Mouse (Mus musculus): ENCODE measurements around the gene Ucp1. TPM values are rescaled to one million over a fixed set of nuclear protein-coding genes. Genes with fewer than 3 reads are reported as not detected.

The Ucp1 gene
- 0.14 TPM in 1 of 2 replicates, not detected in the other for polyA plus RNA-seq (2014; fragmentation: Nextera tagmentation; extraction: Ambion mirVana)

GRCm38 (mm10) chr8:83290176-83290575 lies at the start of gene Ucp1:
Gene Ucp1, plus strand, starts transcription at chr8:83290352.
- Histone ChIP-seq H3K27me3 (replicated peaks; ENCODE audit: control insufficient read depth, insufficient read depth, low read length) (peaks cover 19% of the 10 kb centered on the region), H3K27ac (replicated peaks; ENCODE audit: low read depth, low read length) (no peak within 1 kb of the TSS), H3K4me3 (ENCODE audit: low read depth, low read length) (peak within 1 kb of the TSS; percentile 33), H3K4me1 (ENCODE audit: control insufficient read depth, insufficient read depth, low read length) (peaks cover 5% of the 10 kb centered on the region; the same call in 1 of the 2 replicates), H3K36me3 (ENCODE audit: control insufficient read depth, insufficient read depth, low read length) (no peaks in the 10 kb centered on the region), H3K9me3 (ENCODE audit: control insufficient read depth, low read length) (no peaks in the 10 kb centered on the region), H3K9ac (ENCODE audit: low read depth, low read length) (peak within 1 kb of the TSS; percentile 49), H3K4me2 (ENCODE audit: low read depth, low read length) (peak within 1 kb of the TSS; percentile 63)
- WGBS: 4% methylated on average over 12 of the region's 20 CpGs
- no peak for ATAC-seq (ENCODE audit: low read depth)
- DNase-seq (ENCODE audit: low spot score): no peak

DNA sequence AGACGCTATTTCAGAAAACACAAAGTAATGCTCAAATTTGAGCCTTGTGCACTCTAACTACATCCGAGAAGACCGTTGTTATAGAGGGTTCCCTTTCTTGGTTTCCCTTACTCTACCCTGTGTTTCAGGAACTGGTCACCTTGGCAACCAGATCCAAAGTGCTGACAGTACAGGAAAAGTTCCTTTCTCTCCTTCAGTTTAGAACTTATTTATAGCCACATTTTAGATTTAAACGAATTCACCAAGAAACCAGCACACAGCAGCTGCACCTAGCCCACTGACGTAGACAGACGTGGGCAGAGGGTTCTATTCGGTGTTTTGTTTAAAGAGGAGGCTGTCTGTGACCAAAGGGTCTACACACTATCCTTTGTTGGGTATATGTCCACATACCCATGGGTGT lies 46.0 kb upstream of the Ucp1 start:
- no peak overlapping the region for H3K4me2 ChIP-seq (ENCODE audit: low read depth, low read length)
- DNase-seq (ENCODE audit: low spot score): no peak
- 85% methylated on average over 7 of the region's 7 CpGs for WGBS
- no peak for ATAC-seq (ENCODE audit: low read depth)
- H3K9ac ChIP-seq (ENCODE audit: low read depth, low read length): no peak overlapping the region
- no peaks in the 10 kb centered on the region for H3K4me1 ChIP-seq (ENCODE audit: control insufficient read depth, insufficient read depth, low read length)
- no peaks in the 10 kb centered on the region for H3K36me3 ChIP-seq (ENCODE audit: control insufficient read depth, insufficient read depth, low read length)
- H3K4me3 ChIP-seq (ENCODE audit: low read depth, low read length): no peak overlapping the region
- H3K9me3 ChIP-seq (ENCODE audit: control insufficient read depth, low read length): no peaks in the 10 kb centered on the region
- H3K27me3 ChIP-seq (replicated peaks; ENCODE audit: control insufficient read depth, insufficient read depth, low read length): no peaks in the 10 kb centered on the region
- H3K27ac ChIP-seq (replicated peaks; ENCODE audit: low read depth, low read length): no peak overlapping the region

GRCm38 (mm10) chr8:83250858-83251257 lies 39.3 kb upstream of the Ucp1 start:
- H3K4me1 ChIP-seq (ENCODE audit: control insufficient read depth, insufficient read depth, low read length): no peaks in the 10 kb centered on the region
- WGBS: 75% methylated on average over 6 of the region's 6 CpGs
- no peaks in the 10 kb centered on the region for H3K36me3 ChIP-seq (ENCODE audit: control insufficient read depth, insufficient read depth, low read length)
- H3K4me2 ChIP-seq (ENCODE audit: low read depth, low read length): no peak overlapping the region
- H3K9ac ChIP-seq (ENCODE audit: low read depth, low read length): no peak overlapping the region
- DNase-seq (ENCODE audit: low spot score) (no peak), ATAC-seq (ENCODE audit: low read depth) (no peak)
- H3K9me3 ChIP-seq (ENCODE audit: control insufficient read depth, low read length): no peaks in the 10 kb centered on the region
- H3K4me3 ChIP-seq (ENCODE audit: low read depth, low read length): no peak overlapping the region
- H3K27me3 ChIP-seq (replicated peaks; ENCODE audit: control insufficient read depth, insufficient read depth, low read length): no peaks in the 10 kb centered on the region
- H3K27ac ChIP-seq (replicated peaks; ENCODE audit: low read depth, low read length): no peak overlapping the region

DNA sequence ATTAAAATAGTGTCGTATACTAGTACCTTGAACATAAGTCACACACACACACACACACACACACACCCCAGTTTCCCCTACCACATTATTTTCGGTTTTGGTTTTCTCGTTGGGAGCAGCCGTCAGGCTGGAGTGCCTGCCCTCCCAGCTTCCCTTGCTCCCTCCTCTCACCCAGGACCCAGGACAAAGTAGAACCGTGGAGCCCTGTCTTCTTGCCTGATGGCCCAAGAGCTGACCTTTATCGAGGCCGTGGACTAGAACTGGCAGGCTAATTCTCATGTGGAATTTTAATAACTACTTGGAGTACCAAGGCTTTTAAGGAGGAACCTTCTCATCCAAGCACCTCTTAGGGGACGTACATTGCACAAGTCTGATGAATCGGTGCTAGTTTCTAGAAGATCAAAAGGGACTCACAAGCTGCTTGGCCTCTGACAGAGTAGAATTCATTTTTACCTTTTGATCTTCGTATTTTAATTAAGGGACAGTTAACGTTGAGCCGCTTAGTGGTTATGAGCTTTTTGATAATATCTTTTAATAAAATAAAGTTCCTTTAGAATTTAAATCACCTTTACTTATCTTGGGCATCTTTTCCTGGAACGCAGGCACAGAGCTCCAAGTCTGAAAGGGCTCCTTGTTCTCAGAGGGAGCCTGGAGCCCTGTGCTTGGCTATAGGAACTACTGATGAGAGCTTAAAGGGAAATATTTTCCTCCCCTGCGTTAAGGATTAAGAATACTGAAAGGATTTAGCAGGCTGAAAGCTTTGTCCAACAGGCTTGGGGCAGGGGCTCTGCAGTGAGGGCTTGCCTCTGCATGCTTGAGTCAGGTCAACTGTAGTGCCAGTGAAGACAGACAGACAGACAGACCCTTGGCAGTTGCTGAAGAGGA lies 38.5 kb upstream of the Ucp1 start:
- no peak overlapping the region for H3K4me3 ChIP-seq (ENCODE audit: low read depth, low read length)
- no peaks in the 10 kb centered on the region for H3K4me1 ChIP-seq (ENCODE audit: control insufficient read depth, insufficient read depth, low read length)
- H3K9me3 ChIP-seq (ENCODE audit: control insufficient read depth, low read length): no peaks in the 10 kb centered on the region
- WGBS: 48% methylated on average over 14 of the region's 14 CpGs
- no peak overlapping the region for H3K4me2 ChIP-seq (ENCODE audit: low read depth, low read length)
- no peaks in the 10 kb centered on the region for H3K36me3 ChIP-seq (ENCODE audit: control insufficient read depth, insufficient read depth, low read length)
- ATAC-seq (ENCODE audit: low read depth) (no peak), DNase-seq (ENCODE audit: low spot score) (peak; percentile 45)
- H3K9ac ChIP-seq (ENCODE audit: low read depth, low read length): no peak overlapping the region
- H3K27me3 ChIP-seq (replicated peaks; ENCODE audit: control insufficient read depth, insufficient read depth, low read length): no peaks in the 10 kb centered on the region
- 0 out of 2 replicates have a peak overlapping the region, but pooled peaks have one; percentile 16 for H3K27ac ChIP-seq (replicated peaks; ENCODE audit: low read depth, low read length)

- no peaks in the 10 kb centered on the region for H3K27me3 ChIP-seq (replicated peaks; ENCODE audit: control insufficient read depth, insufficient read depth, low read length)
- no peak overlapping the region for H3K9ac ChIP-seq (ENCODE audit: low read depth, low read length)
- 82% methylated on average over 5 of the region's 5 CpGs for WGBS
- no peaks in the 10 kb centered on the region for H3K36me3 ChIP-seq (ENCODE audit: control insufficient read depth, insufficient read depth, low read length)
- no peak for ATAC-seq (ENCODE audit: low read depth)
- no peak overlapping the region for H3K4me2 ChIP-seq (ENCODE audit: low read depth, low read length)
- H3K4me1 ChIP-seq (ENCODE audit: control insufficient read depth, insufficient read depth, low read length): no peaks in the 10 kb centered on the region
- no peak overlapping the region for H3K4me3 ChIP-seq (ENCODE audit: low read depth, low read length)
- no peaks in the 10 kb centered on the region for H3K9me3 ChIP-seq (ENCODE audit: control insufficient read depth, low read length)
- no peak overlapping the region for H3K27ac ChIP-seq (replicated peaks; ENCODE audit: low read depth, low read length)
- DNase-seq (ENCODE audit: low spot score): no peak
These were observed 37.4 kb upstream of the Ucp1 start for GRCm38 (mm10) chr8:83252791-83253190.

DNA sequence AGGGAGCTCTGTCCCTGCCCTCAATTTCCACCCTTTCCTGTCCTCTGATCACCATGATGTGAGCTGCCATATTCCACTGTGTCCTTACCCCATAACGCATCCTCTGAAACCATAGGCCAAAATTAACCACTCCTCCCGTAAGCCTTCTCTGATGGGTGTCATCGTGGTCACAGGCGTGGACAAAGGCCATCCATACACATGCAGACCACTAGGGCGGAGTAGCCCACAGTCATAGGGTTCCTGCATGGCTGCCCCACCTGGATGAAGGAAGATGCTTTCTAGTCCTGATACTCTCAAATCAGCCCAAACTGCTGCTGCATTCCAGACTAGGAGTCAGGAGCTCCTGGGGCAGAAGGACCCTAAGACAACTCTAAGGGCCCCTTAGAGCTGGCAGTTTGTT lies 32.5 kb upstream of the Ucp1 start:
- no peak for ATAC-seq (ENCODE audit: low read depth)
- Histone ChIP-seq H3K9ac (ENCODE audit: low read depth, low read length) (no peak overlapping the region), H3K9me3 (ENCODE audit: control insufficient read depth, low read length) (no peaks in the 10 kb centered on the region), H3K4me1 (ENCODE audit: control insufficient read depth, insufficient read depth, low read length) (no peaks in the 10 kb centered on the region), H3K27me3 (replicated peaks; ENCODE audit: control insufficient read depth, insufficient read depth, low read length) (no peaks in the 10 kb centered on the region), H3K4me3 (ENCODE audit: low read depth, low read length) (no peak overlapping the region), H3K36me3 (ENCODE audit: control insufficient read depth, insufficient read depth, low read length) (0 out of 2 replicates have a peak, but pooled peaks cover 7% of the 10 kb centered on the region), H3K4me2 (ENCODE audit: low read depth, low read length) (no peak overlapping the region), H3K27ac (replicated peaks; ENCODE audit: low read depth, low read length) (no peak overlapping the region)
- no peak for DNase-seq (ENCODE audit: low spot score)
- 88% methylated on average over 5 of the region's 5 CpGs for WGBS

GRCm38 (mm10) chr8:83260418-83261215 lies 29.5 kb upstream of the Ucp1 start:
- DNase-seq (ENCODE audit: low spot score): peak; percentile 70
- H3K4me2 ChIP-seq (ENCODE audit: low read depth, low read length): no peak overlapping the region
- H3K27ac ChIP-seq (replicated peaks; ENCODE audit: low read depth, low read length): no peak overlapping the region
- no peaks in the 10 kb centered on the region for H3K4me1 ChIP-seq (ENCODE audit: control insufficient read depth, insufficient read depth, low read length)
- no peaks in the 10 kb centered on the region for H3K9me3 ChIP-seq (ENCODE audit: control insufficient read depth, low read length)
- ATAC-seq (ENCODE audit: low read depth): peak; percentile 89
- 0 out of 2 replicates have a peak, but pooled peaks cover 7% of the 10 kb centered on the region for H3K36me3 ChIP-seq (ENCODE audit: control insufficient read depth, insufficient read depth, low read length)
- no peak overlapping the region for H3K9ac ChIP-seq (ENCODE audit: low read depth, low read length)
- H3K27me3 ChIP-seq (replicated peaks; ENCODE audit: control insufficient read depth, insufficient read depth, low read length): no peaks in the 10 kb centered on the region
- no peak overlapping the region for H3K4me3 ChIP-seq (ENCODE audit: low read depth, low read length)
- 67% methylated on average over 16 of the region's 16 CpGs for WGBS

DNA sequence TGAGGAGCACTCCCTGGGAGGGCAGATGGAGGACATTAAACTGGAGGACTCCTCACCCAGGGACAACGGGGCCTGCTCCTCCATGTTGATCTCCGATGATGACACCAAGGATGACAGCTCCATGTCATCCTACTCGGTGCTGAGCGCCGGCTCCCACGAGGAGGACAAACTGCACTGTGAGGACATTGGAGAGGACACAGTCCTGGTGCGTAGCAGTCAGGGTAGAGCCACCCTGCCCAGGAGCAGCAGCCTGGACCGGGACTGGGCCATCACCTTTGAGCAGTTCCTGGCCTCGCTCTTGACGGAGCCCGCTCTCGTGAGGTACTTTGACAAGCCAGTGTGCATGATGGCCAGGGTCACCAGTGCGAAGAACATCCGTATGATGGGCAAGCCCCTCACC lies 19.0 kb upstream of the Ucp1 start:
- Histone ChIP-seq H3K9ac (ENCODE audit: low read depth, low read length) (no peak overlapping the region), H3K27ac (replicated peaks; ENCODE audit: low read depth, low read length) (no peak overlapping the region), H3K4me3 (ENCODE audit: low read depth, low read length) (no peak overlapping the region), H3K27me3 (replicated peaks; ENCODE audit: control insufficient read depth, insufficient read depth, low read length) (no peaks in the 10 kb centered on the region), H3K36me3 (ENCODE audit: control insufficient read depth, insufficient read depth, low read length) (peaks cover 6% of the 10 kb centered on the region), H3K4me1 (ENCODE audit: control insufficient read depth, insufficient read depth, low read length) (no peaks in the 10 kb centered on the region), H3K9me3 (ENCODE audit: control insufficient read depth, low read length) (no peaks in the 10 kb centered on the region), H3K4me2 (ENCODE audit: low read depth, low read length) (no peak overlapping the region)
- 94% methylated on average over 14 of the region's 14 CpGs for WGBS
- ATAC-seq (ENCODE audit: low read depth) (no peak), DNase-seq (ENCODE audit: low spot score) (no peak)

Data from embryonic facial prominence, embryonic 14.5 days (tissue).